Mouse (Mus musculus): ENCODE measurements around the gene Pard6b. TPM values are rescaled to one million over a fixed set of nuclear protein-coding genes. Genes with fewer than 3 reads are reported as not detected.
A peak's percentile ranks its signal among the peaks of the same experiment; 100 is the strongest.

The Pard6b gene
- polyA plus RNA-seq, 1 experiment from 2014 or later, result 20.4 TPM

DNA sequence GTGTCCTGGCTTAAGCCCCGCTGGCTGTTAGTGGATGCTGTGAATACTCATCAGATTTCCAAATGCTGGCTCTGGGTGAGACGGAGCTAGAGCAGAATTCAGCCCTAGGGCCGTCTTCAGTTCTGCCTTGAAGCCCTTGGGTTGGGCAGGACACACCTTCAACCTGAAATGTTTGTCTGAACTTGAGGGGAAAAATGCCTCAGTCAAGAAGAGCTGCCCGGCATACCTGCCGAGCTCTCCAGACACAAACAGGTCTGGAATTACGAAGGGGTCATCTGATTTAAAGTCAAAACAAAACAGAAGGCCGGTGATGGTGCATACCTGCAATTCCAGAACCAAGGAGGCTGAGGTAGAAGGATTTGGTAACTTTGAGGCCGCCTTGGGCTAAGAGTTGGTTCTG, 14.0 kb upstream of the Pard6b start:
- 0 out of 2 replicates have a peak overlapping the region, but pooled peaks have one; percentile 9 for H3K27ac ChIP-seq

DNA sequence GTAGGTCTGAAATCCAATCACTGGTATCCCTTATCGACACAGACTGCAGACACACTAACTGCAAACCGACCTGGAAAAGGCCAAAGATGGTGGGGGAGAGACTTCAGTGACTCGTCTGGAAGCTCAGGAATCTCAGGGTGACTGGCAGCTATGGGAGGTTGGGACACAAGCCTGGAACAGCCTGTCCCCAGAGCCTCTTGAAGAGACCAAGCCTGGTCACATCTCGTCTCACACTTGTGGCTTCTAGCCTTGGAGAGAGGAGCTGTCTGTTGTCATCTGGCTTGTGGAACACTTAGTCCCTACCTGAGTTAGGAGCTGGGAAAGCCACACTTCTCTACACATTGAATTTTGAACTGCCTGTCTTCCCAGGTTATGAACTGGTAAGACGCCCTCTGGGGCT, 10.4 kb upstream of the Pard6b start:
- Histone ChIP-seq H3K4me1 (peaks cover 47% of the 10 kb centered on the region), H3K4me3 (replicated peaks) (no peak overlapping the region), H3K27me3 (no peaks in the 10 kb centered on the region), H3K27ac (no peak overlapping the region), H3K9me3 (replicated peaks) (no peaks in the 10 kb centered on the region), H3K9ac (no peak overlapping the region), H3K4me2 (no peak overlapping the region), H3K36me3 (no peaks in the 10 kb centered on the region)
- no peak for ATAC-seq (replicated peaks; ENCODE audit: low FRiP score)
- 53% methylated on average over 5 of the region's 5 CpGs for WGBS

More for the DNA sequence above, 14.0 kb upstream of the Pard6b start:
- no peak for ATAC-seq (replicated peaks; ENCODE audit: low FRiP score)
- Histone ChIP-seq H3K36me3 (no peaks in the 10 kb centered on the region), H3K9me3 (replicated peaks) (no peaks in the 10 kb centered on the region), H3K27me3 (no peaks in the 10 kb centered on the region), H3K4me2 (no peak overlapping the region), H3K4me3 (replicated peaks) (no peak overlapping the region), H3K4me1 (peaks cover 14% of the 10 kb centered on the region), H3K9ac (no peak overlapping the region)
- WGBS, result 61% methylated on average over 8 of the region's 8 CpGs

DNA sequence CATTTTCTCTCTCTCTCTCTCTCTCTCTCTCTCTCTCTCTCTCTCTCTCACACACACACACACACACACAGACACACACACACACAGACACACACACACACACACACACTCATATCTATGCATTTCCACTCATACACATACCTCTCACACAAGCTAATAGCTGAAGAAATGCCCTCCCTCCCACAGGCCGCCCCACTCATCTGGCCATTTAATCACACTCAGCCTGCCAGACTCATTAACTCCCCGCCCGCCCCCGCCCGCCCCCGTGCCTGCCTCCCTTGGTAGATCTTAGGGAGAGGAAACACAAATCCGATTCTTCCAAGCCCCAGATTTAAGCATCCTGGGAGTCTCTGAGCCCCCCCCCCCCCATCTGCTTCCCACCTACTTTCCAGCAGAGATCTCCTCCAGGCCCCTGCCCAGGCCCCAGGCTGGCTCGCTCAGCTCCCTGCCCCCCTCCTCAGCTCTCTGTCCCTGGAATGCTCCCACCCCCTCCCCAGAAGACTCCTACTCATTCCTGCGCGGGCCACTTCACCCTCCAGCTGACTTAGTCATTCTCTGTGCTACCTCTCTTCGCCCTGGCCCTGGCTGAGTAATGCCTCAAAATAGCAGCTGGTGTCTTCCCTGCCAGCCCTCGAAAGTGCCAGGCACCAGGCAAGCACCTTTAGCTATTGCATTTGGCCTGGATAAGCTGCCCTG, 8.2 kb upstream of the Pard6b start:
- H3K9ac ChIP-seq, result no peak overlapping the region
- H3K4me1 ChIP-seq, result peaks cover 60% of the 10 kb centered on the region
- H3K4me2 ChIP-seq, result peak overlapping the region; percentile 36
- no peaks in the 10 kb centered on the region for H3K36me3 ChIP-seq
- no peaks in the 10 kb centered on the region for H3K9me3 ChIP-seq (replicated peaks)
- H3K27ac ChIP-seq, result peak overlapping the region; percentile 93
- peak; percentile 79 for ATAC-seq (replicated peaks; ENCODE audit: low FRiP score)
- 8% methylated on average over 12 of the region's 12 CpGs for WGBS
- no peak overlapping the region for H3K4me3 ChIP-seq (replicated peaks)
- no peaks in the 10 kb centered on the region for H3K27me3 ChIP-seq

DNA sequence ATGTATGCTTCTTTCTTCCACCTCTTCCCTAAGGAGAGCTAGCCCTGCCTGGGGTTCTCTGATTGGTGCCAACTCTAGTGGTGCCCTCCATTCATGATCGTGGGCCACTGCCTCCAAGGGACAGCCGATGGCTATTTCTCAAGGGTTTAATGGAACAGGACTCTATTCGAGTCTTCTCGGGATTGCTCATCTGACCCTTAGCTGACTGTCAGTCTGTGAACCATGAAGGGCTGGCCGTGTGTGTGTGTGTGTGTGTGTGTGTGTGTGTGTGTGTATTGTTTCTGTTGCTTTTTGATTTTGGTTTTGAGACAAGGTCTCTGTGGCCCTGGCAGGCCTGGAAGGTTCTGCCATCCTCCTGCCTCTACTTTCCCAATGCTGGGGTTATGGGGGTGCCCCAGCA, 7.1 kb upstream of the Pard6b start:
- Histone ChIP-seq H3K4me2 (no peak overlapping the region), H3K4me3 (replicated peaks) (no peak overlapping the region), H3K9me3 (replicated peaks) (no peaks in the 10 kb centered on the region), H3K4me1 (peaks cover 72% of the 10 kb centered on the region), H3K9ac (no peak overlapping the region), H3K27me3 (peaks cover 4% of the 10 kb centered on the region; the same call in 1 of the 2 replicates), H3K27ac (peak overlapping the region; percentile 93), H3K36me3 (no peaks in the 10 kb centered on the region)
- no peak for ATAC-seq (replicated peaks; ENCODE audit: low FRiP score)
- WGBS, result 35% methylated on average over 5 of the region's 5 CpGs

DNA sequence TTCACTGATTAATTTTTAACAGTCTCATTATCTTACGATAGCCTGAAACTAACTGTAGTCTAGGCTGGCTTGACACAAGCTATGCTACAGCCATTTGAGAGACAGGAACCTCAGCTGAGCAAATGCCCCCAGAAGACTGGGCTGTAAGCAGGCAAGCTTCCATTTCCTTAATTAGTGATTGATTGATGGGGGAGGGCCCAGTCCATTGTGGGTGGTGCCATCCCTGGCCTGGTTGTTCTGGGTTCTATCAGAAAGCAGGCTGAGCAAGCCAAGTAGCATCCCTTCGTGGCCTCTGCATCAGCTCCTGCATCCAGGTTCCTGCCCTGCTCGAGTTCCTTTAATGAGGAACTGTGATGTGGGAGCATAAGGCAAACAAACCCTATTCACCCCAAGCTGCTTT, 6.3 kb upstream of the Pard6b start:
- no peak overlapping the region for H3K9ac ChIP-seq
- ATAC-seq (replicated peaks; ENCODE audit: low FRiP score), result 0 out of 2 replicates have a peak, but pooled peaks have one; percentile 8
- WGBS, result 25% methylated on average over 3 of the region's 3 CpGs
- peaks cover 6% of the 10 kb centered on the region; the same call in 1 of the 2 replicates for H3K27me3 ChIP-seq
- H3K36me3 ChIP-seq, result no peaks in the 10 kb centered on the region
- H3K27ac ChIP-seq, result peak overlapping the region; percentile 93
- H3K9me3 ChIP-seq (replicated peaks), result no peaks in the 10 kb centered on the region
- no peak overlapping the region for H3K4me2 ChIP-seq
- peaks cover 77% of the 10 kb centered on the region for H3K4me1 ChIP-seq
- H3K4me3 ChIP-seq (replicated peaks), result no peak overlapping the region

DNA sequence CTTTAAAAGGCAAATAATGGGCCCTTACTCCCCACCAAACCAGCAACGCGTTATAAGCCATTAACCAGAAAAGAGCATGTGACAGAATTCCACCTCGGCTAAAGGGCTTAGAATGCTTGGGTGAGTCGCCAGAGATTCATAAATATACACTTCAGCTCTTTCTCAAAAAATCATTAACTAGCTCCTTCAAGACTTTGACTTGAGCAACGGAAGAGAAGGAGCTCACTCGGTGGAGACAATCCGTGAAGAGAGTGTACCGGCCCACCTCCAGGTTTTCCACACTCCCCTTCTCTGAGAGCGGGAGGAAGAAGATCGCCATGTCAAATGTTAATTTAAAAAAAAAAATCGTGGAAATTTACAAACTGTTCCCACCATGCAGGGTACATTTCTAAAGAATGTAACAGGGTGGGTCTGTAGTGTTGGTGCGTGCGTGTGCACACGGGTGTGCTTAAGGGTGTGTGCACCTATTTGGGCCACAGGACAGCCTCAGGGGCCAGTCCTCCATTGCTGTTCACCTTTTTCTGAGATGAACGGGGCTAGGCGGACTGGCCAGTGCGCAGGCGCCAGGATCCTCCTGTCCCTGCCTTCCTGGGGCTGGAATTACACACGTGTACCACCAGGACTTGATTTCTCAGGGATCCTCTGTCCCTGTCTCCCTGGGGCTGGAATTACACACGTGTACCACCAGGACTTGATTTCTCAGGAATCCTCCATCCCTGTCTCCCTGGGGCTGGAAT, 3.8 kb upstream of the Pard6b start:
- no peak overlapping the region for H3K4me3 ChIP-seq (replicated peaks)
- peak overlapping the region; percentile 92 for H3K27ac ChIP-seq
- H3K9ac ChIP-seq, result no peak overlapping the region
- peaks cover 18% of the 10 kb centered on the region for H3K27me3 ChIP-seq
- no peaks in the 10 kb centered on the region for H3K9me3 ChIP-seq (replicated peaks)
- no peaks in the 10 kb centered on the region for H3K36me3 ChIP-seq
- peaks cover 81% of the 10 kb centered on the region for H3K4me1 ChIP-seq
- H3K4me2 ChIP-seq, result peak overlapping the region; percentile 24; the same call in 1 of the 2 replicates
- no peak for ATAC-seq (replicated peaks; ENCODE audit: low FRiP score)
- 56% methylated on average over 20 of the region's 20 CpGs for WGBS

DNA sequence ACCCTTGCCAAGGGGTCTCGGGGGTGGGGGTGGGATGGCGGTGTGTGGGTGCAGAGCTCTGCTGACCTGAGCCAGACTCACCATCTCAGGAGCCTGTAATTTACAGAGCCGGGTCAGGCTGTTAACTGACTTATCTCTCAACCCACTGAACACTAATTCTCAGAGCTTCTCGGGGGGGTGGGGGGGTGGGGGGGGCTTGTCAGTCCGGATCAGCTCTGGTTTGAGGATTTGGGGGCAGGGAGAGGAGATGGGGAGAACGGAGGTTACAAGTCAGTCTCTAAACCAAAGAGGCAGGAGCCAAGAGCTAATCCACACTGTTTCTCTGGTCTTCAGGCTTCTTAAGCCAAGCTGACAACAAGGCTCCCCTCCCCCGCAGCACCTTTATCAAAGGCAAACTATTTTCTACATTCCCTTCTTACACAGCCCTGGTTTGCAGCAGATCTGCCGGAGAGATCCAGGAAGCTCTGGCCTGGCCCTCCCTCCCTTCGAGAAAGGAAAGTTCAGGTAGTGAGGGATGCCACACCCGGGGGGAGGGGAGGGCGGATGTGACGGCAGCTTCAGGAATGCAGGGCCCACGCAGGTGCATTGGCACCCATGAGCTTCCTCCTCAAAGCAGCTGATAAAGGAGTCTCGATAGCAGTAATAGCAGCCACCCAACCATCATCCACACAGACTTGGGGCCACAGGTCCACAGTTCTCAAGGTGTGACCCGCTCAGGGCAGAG, 2.5 kb upstream of the Pard6b start:
- peak overlapping the region; percentile 92 for H3K27ac ChIP-seq
- H3K4me2 ChIP-seq, result 0 out of 2 replicates have a peak overlapping the region, but pooled peaks have one; percentile 8
- peaks cover 30% of the 10 kb centered on the region for H3K27me3 ChIP-seq
- H3K4me3 ChIP-seq (replicated peaks), result no peak overlapping the region
- H3K4me1 ChIP-seq, result peaks cover 77% of the 10 kb centered on the region
- no peak for ATAC-seq (replicated peaks; ENCODE audit: low FRiP score)
- no peaks in the 10 kb centered on the region for H3K9me3 ChIP-seq (replicated peaks)
- no peaks in the 10 kb centered on the region for H3K36me3 ChIP-seq
- H3K9ac ChIP-seq, result 0 out of 2 replicates have a peak overlapping the region, but pooled peaks have one; percentile 27
- WGBS, result 30% methylated on average over 15 of the region's 15 CpGs

DNA sequence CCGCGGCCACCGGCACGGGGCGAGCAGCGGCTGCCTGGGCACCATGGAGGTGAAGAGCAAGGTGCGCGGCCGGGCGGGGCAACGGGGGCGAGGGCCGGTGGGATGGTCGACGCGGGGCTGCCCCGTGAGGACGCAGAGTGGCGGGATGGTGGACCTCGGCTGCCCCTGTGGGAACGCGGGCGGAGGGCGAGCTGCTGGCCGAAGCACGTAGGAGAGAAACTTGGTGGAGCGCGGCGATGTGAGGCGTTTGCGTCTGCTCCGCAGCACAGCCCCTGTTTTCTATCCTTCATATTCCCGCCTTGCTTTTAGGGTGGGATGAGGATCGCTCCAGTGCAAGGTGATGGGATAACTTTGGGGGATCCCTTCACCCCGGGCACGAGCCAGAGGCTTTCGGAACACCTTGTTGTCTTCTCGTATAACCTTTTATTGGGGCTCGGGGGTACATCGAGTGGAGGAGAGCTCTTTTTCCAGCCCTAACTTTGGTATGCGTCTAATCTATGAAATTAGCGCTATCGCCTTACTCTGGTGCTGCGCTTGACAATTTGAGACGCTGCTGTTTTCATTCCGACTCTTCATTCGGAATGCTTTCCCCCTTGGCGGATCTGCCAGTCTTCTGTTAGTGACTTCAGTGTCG, 612 bp downstream of the Pard6b start:
- Histone ChIP-seq H3K4me1 (peaks cover 60% of the 10 kb centered on the region), H3K4me2 (peak overlapping the region; percentile 91), H3K9ac (peak overlapping the region; percentile 73), H3K36me3 (no peaks in the 10 kb centered on the region), H3K27me3 (peaks cover 33% of the 10 kb centered on the region), H3K9me3 (replicated peaks) (no peaks in the 10 kb centered on the region), H3K27ac (peak overlapping the region; percentile 92), H3K4me3 (replicated peaks) (peak overlapping the region; percentile 78)
- ATAC-seq (replicated peaks; ENCODE audit: low FRiP score), result no peak
- under 1% methylated on average over 47 of the region's 49 CpGs for WGBS

DNA sequence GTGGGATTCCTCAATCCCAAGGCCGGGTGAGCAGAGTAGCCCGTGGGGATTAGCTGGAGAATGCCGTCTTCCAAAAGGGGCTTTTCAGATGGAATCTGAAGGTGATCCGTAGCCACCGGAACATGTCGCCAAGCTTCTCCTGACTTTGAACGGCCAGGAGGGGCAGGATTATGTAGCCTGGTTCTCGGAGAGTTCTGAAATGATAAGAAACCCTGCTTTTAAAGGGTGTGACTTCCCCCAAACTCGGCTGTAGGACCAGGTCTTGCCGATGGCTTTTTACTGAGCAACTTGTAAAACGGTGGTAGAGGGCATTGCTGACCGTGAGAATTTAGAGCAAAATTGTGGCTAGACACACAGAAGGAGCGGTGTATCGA, 1.1 kb downstream of the Pard6b start:
- Histone ChIP-seq H3K9me3 (replicated peaks) (no peaks in the 10 kb centered on the region), H3K9ac (peak overlapping the region; percentile 73), H3K27me3 (peaks cover 33% of the 10 kb centered on the region), H3K36me3 (no peaks in the 10 kb centered on the region), H3K4me1 (peaks cover 58% of the 10 kb centered on the region), H3K4me2 (peak overlapping the region; percentile 91), H3K27ac (peak overlapping the region; percentile 92), H3K4me3 (replicated peaks) (peak overlapping the region; percentile 78)
- ATAC-seq (replicated peaks; ENCODE audit: low FRiP score), result no peak
- 2% methylated on average over 14 of the region's 14 CpGs for WGBS

DNA sequence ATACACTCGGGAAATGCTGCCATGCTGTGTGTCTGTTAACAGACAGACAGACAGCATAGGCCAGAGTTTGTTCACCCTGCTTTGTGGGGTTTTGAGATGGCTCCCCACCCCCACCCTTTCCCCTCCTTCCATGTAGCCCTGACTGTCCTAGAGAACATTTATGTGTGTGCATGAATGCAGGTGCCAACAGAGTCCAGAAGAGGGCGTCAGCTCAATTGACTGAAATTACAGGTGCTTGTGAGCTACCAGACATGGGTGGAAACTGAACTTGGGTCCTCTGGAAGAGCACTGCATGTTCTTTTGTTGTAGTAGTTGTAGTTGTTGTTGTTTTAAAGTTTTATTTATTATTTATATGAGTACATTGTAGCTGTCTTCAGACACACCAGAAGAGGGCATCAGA, 2.8 kb downstream of the Pard6b start:
- Histone ChIP-seq H3K27me3 (peaks cover 31% of the 10 kb centered on the region), H3K27ac (no peak overlapping the region), H3K9me3 (replicated peaks) (no peaks in the 10 kb centered on the region), H3K4me1 (peaks cover 42% of the 10 kb centered on the region), H3K4me3 (replicated peaks) (peak overlapping the region; percentile 78; the same call in 1 of the 2 replicates), H3K4me2 (peak overlapping the region; percentile 91; the same call in 1 of the 2 replicates), H3K9ac (no peak overlapping the region), H3K36me3 (peaks cover 9% of the 10 kb centered on the region; the same call in 1 of the 2 replicates)
- 80% methylated on average over 2 of the region's 2 CpGs for WGBS
- no peak for ATAC-seq (replicated peaks; ENCODE audit: low FRiP score)

DNA sequence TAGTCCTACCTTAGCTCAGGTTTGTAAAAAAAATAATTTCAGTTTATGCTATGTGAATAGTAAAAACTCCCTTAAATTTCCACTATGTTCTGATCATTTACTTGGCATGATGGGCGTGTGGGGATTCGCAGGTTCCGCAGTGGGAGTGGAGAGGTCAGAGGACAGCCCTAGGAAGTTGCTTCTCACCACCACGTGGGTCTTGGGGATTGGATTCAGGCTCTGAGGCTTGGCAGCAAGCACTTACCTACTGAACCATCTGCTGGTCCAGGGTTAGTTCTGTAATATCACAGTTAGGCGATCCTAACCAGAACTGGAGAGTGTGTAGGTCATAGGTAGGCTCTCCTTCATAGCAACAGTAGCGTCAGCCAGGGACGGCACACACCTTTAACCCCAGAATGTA, 3.4 kb downstream of the Pard6b start:
- H3K4me1 ChIP-seq, result peaks cover 37% of the 10 kb centered on the region
- no peak overlapping the region for H3K4me3 ChIP-seq (replicated peaks)

More for the DNA sequence above, 3.4 kb downstream of the Pard6b start:
- 92% methylated on average over 7 of the region's 7 CpGs for WGBS
- H3K9me3 ChIP-seq (replicated peaks), result no peaks in the 10 kb centered on the region
- H3K36me3 ChIP-seq, result peaks cover 13% of the 10 kb centered on the region; the same call in 1 of the 2 replicates
- H3K9ac ChIP-seq, result no peak overlapping the region
- H3K4me2 ChIP-seq, result no peak overlapping the region
- H3K27ac ChIP-seq, result no peak overlapping the region
- no peak for ATAC-seq (replicated peaks; ENCODE audit: low FRiP score)
- peaks cover 27% of the 10 kb centered on the region for H3K27me3 ChIP-seq
